Mouse (Mus musculus) embryonic facial prominence, embryonic 12.5 days (tissue): ENCODE results near the gene Cdkn1b. TPM values are rescaled to one million over a fixed set of nuclear protein-coding genes. Genes with fewer than 3 reads are reported as not detected.

Experiments used
- ATAC-seq: fragments of 200-750 bp; cut with Nextera tagmentation; 2 replicates; pipeline ENCODE4 v1.8.0; 2017; ENCODE audit not compliant: insufficient number of reproducible peaks, insufficient read depth, low FRiP score, low TSS enrichment
- H3K27ac ChIP-seq: fragments of 300-500 bp; sonication (generic); 2 replicates; pipeline ENCODE4 v1.5.1; 2016; ENCODE audit warnings: mild to moderate bottlenecking
- H3K27me3 ChIP-seq: fragments of 300-500 bp; sonication (generic); 2 replicates; pipeline ENCODE4 v1.6.1; 2016; ENCODE audit warnings: mild to moderate bottlenecking, moderate library complexity
- H3K36me3 ChIP-seq: fragments of 300-500 bp; sonication (generic); 2 replicates; pipeline ENCODE4 v1.6.1; 2016; ENCODE audit warnings: mild to moderate bottlenecking
- H3K4me1 ChIP-seq: fragments of 300-500 bp; sonication (generic); 2 replicates; pipeline ENCODE4 v1.6.1; 2016
- H3K4me2 ChIP-seq: fragments of 300-500 bp; sonication (generic); replicated peaks from 2 replicates; pipeline ENCODE4 v1.6.1; 2016; ENCODE audit warnings: mild to moderate bottlenecking, moderate library complexity
- H3K4me3 ChIP-seq: fragments of 300-500 bp; sonication (generic); 2 replicates; pipeline ENCODE4 v1.5.1; 2016; ENCODE audit warnings: mild to moderate bottlenecking
- H3K9ac ChIP-seq: fragments of 300-500 bp; sonication (generic); 2 replicates; pipeline ENCODE4 v1.6.1; 2016; ENCODE audit warnings: mild to moderate bottlenecking, moderate library complexity
- H3K9me3 ChIP-seq: fragments of 300-500 bp; sonication (generic); 2 replicates; pipeline ENCODE4 v1.6.1; 2016; ENCODE audit warnings: mild to moderate bottlenecking, moderate library complexity
- WGBS: fragments of 180-500 bp; shearing (Covaris S2); methylation state at CpG from one replicate; pipeline ENCODE4 v1.1.7; 2016; 5-methylcytosine and 5-hydroxymethylcytosine counted together
- polyA plus RNA-seq: library from polyadenylated mRNA; unstranded; fragments of >200 nt; fragmentation: Nextera tagmentation; extraction: Ambion mirVana; gene quantifications from 2 replicates; pipeline ENCODE4 v1.2.1, GENCODE M21; 2016

The Cdkn1b gene
- polyA plus RNA-seq, 1 experiment from 2014 or later = 19.3 TPM

DNA sequence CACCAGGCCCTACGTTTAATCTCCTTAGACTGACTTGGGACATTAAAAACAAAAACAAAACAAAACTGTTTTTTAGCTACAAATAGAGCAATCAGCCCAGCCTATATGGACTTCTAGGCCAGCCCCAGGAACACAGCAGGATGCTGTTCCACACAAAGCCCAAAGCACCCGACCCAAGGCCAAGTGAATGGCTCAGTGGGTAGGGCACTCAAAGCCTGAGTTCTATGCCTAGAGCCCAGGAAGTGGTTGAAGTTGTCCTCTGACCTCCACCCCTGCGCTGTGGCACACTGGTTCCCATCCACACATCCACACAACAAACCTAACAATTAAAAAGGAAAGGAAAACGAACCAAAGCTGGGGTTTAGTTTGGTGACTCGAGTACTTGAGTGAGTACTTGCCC, 41.1 kb downstream of the Cdkn1b start:
- no peak for ATAC-seq
- Histone ChIP-seq H3K9ac (no peak overlapping the region), H3K27ac (no peak overlapping the region), H3K27me3 (no peaks in the 10 kb centered on the region), H3K4me1 (peaks cover 5% of the 10 kb centered on the region; the same call in 1 of the 2 replicates), H3K9me3 (no peaks in the 10 kb centered on the region), H3K4me2 (no peak overlapping the region), H3K4me3 (no peak overlapping the region), H3K36me3 (no peaks in the 10 kb centered on the region)
- 44% methylated on average over 5 of the region's 5 CpGs for WGBS

- Histone ChIP-seq H3K36me3 (no peaks in the 10 kb centered on the region), H3K27me3 (no peaks in the 10 kb centered on the region), H3K4me1 (peaks cover 5% of the 10 kb centered on the region; the same call in 1 of the 2 replicates), H3K9me3 (no peaks in the 10 kb centered on the region), H3K4me2 (no peak overlapping the region), H3K27ac (no peak overlapping the region), H3K9ac (no peak overlapping the region), H3K4me3 (no peak overlapping the region)
- no peak for ATAC-seq
- 38% methylated on average over 9 of the region's 9 CpGs for WGBS
Observed at GRCm38 (mm10) chr6:134961858-134962517, 41.8 kb downstream of the Cdkn1b start.

- H3K4me1 ChIP-seq = peaks cover 5% of the 10 kb centered on the region; the same call in 1 of the 2 replicates
- no peak overlapping the region for H3K4me2 ChIP-seq
- H3K27ac ChIP-seq = no peak overlapping the region
- no peak for ATAC-seq
- WGBS = 50% methylated on average over 5 of the region's 5 CpGs
- no peak overlapping the region for H3K9ac ChIP-seq
- H3K9me3 ChIP-seq = no peaks in the 10 kb centered on the region
- no peaks in the 10 kb centered on the region for H3K36me3 ChIP-seq
- no peak overlapping the region for H3K4me3 ChIP-seq
- H3K27me3 ChIP-seq = no peaks in the 10 kb centered on the region
Observed at GRCm38 (mm10) chr6:134962518-134962893, 42.3 kb downstream of the Cdkn1b start.

- no peak for ATAC-seq
- Histone ChIP-seq H3K4me3 (no peak overlapping the region), H3K9ac (no peak overlapping the region), H3K36me3 (no peaks in the 10 kb centered on the region), H3K27ac (no peak overlapping the region), H3K27me3 (no peaks in the 10 kb centered on the region), H3K4me1 (peaks cover 5% of the 10 kb centered on the region; the same call in 1 of the 2 replicates), H3K9me3 (no peaks in the 10 kb centered on the region), H3K4me2 (no peak overlapping the region)
- WGBS = 71% methylated on average over 2 of the region's 2 CpGs
Observed at GRCm38 (mm10) chr6:134963910-134964309, 43.7 kb downstream of the Cdkn1b start.

GRCm38 (mm10) chr6:134966681-134967080, 46.5 kb downstream of the Cdkn1b start:
- Histone ChIP-seq H3K4me2 (no peak overlapping the region), H3K9me3 (no peaks in the 10 kb centered on the region), H3K4me1 (0 out of 2 replicates have a peak, but pooled peaks cover 3% of the 10 kb centered on the region), H3K9ac (no peak overlapping the region), H3K27ac (no peak overlapping the region), H3K4me3 (no peak overlapping the region), H3K36me3 (no peaks in the 10 kb centered on the region), H3K27me3 (no peaks in the 10 kb centered on the region)
- WGBS = 84% methylated on average over 5 of the region's 5 CpGs
- no peak for ATAC-seq

DNA sequence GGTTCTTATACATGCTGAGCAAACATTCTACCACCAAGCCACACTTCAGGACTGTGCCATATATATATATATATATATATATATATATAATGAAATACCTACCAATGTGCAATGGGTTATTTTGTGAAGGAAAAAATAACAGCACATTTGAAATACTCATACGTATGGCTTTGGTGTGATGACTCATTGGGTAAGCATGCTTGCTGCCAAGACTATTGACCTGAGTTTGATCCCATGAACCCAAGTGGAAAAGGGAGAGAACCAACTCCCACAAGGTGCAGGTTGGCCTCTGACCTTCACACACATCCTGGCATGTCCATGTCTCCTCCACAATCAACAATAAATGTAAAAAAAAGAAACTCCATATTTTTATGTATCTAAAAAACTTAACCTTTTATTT, 48.1 kb downstream of the Cdkn1b start:
- H3K4me2 ChIP-seq = no peak overlapping the region
- H3K36me3 ChIP-seq = no peaks in the 10 kb centered on the region
- no peaks in the 10 kb centered on the region for H3K27me3 ChIP-seq
- no peak for ATAC-seq
- H3K4me3 ChIP-seq = no peak overlapping the region
- no peak overlapping the region for H3K9ac ChIP-seq
- no peak overlapping the region for H3K27ac ChIP-seq
- WGBS = 76% methylated on average over 1 of the region's 1 CpGs
- H3K9me3 ChIP-seq = no peaks in the 10 kb centered on the region
- H3K4me1 ChIP-seq = no peaks in the 10 kb centered on the region

DNA sequence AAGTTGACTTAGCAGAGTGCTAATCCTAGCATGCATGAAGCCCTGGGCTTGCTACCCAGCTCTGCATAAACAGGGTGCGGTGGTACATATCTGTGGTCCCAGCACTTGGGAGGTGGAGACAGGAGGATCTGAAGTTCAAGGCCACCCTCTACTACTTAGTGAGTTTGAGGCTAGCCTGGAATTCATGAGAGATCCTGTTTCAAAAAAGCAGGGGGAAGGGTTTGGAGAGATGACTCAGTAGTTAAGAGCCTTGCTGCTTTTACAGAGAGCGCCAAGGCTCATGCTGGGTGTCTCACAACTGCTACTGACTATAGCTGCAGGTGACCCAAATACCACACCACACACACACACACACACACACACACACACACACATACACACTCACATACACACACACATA, 49.3 kb downstream of the Cdkn1b start:
- no peak for ATAC-seq
- Histone ChIP-seq H3K4me1 (no peaks in the 10 kb centered on the region), H3K9me3 (no peaks in the 10 kb centered on the region), H3K4me2 (no peak overlapping the region), H3K4me3 (no peak overlapping the region), H3K9ac (no peak overlapping the region), H3K36me3 (no peaks in the 10 kb centered on the region), H3K27ac (no peak overlapping the region), H3K27me3 (no peaks in the 10 kb centered on the region)
- WGBS = 91% methylated on average over 2 of the region's 2 CpGs

GRCm38 (mm10) chr6:134972096-134972495, 51.9 kb downstream of the Cdkn1b start:
- no peaks in the 10 kb centered on the region for H3K27me3 ChIP-seq
- no peak overlapping the region for H3K27ac ChIP-seq
- no peak overlapping the region for H3K9ac ChIP-seq
- ATAC-seq = no peak
- H3K9me3 ChIP-seq = no peaks in the 10 kb centered on the region
- no peaks in the 10 kb centered on the region for H3K4me1 ChIP-seq
- no peak overlapping the region for H3K4me2 ChIP-seq
- no peaks in the 10 kb centered on the region for H3K36me3 ChIP-seq
- no peak overlapping the region for H3K4me3 ChIP-seq
- 51% methylated on average over 4 of the region's 4 CpGs for WGBS

Other genes with a start within 250 kb of the Cdkn1b start
- 15.6 and 18.3 TPM in 2 replicates for gene Dusp16, start 127.8 kb upstream of the Cdkn1b start, polyA plus RNA-seq
- gene Crebl2, start 90.2 kb upstream of the Cdkn1b start, polyA plus RNA-seq = 2.4 and 2.5 TPM in 2 replicates
- 10.1 and 14.6 TPM in 2 replicates for gene Gpr19, start 21.8 kb upstream of the Cdkn1b start, polyA plus RNA-seq
- 4.5 and 4.7 TPM in 2 replicates for gene Apold1, start 61.3 kb downstream of the Cdkn1b start, polyA plus RNA-seq
- 111 and 113 TPM in 2 replicates for gene Ddx47, start 91.2 kb downstream of the Cdkn1b start, polyA plus RNA-seq
- 2.2 and 2.5 TPM in 2 replicates for gene Gprc5a, start 145.2 kb downstream of the Cdkn1b start, polyA plus RNA-seq
- not detected in 2 replicates for gene Gprc5d, start 197.9 kb downstream of the Cdkn1b start, polyA plus RNA-seq